Mouse (Mus musculus): Measurements from ENCODE around the gene Vdac2. TPM values are rescaled to one million over a fixed set of nuclear protein-coding genes. Genes with fewer than 3 reads are reported as not detected.

The Vdac2 gene
- polyA plus RNA-seq, 1 experiment: 15.6 TPM

DNA sequence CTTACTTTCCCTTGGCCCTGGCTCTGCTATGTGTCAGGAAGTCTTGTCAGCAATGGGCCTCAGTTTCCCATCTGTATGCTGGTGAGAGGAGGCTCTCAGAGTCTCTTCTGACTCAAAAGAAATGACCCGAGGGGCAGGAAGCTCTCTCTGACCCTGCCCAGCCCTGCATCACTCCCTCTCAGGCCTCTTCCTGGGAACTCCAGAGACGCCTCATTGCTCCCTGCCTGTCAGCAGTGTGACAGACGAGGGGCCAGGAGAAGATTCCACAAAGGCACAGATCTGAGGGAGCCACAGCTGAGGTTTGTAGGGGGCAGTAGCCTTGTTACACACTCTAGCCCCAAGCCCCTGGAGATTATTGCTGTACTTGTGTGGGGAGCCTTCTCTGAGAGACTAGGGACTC lies 30.9 kb downstream of the Vdac2 start:
- H3K4me3 ChIP-seq (replicated peaks): no peak overlapping the region
- peaks cover 35% of the 10 kb centered on the region for H3K4me1 ChIP-seq (ENCODE audit: control insufficient read depth)
- H3K9me3 ChIP-seq (ENCODE audit: control insufficient read depth, low read length): no peaks in the 10 kb centered on the region
- no peaks in the 10 kb centered on the region for H3K27me3 ChIP-seq (ENCODE audit: control insufficient read depth)
- peaks cover 3% of the 10 kb centered on the region; the same call in 1 of the 2 replicates for H3K36me3 ChIP-seq (ENCODE audit: control insufficient read depth)
- TF ChIP-seq GATA1 (IDR thresholded peaks at IDR 0.05; ENCODE audit: low read length): no peak
- TF ChIP-seq TAL1 (IDR thresholded peaks at IDR 0.05; ENCODE audit: low read length): no peak

DNA sequence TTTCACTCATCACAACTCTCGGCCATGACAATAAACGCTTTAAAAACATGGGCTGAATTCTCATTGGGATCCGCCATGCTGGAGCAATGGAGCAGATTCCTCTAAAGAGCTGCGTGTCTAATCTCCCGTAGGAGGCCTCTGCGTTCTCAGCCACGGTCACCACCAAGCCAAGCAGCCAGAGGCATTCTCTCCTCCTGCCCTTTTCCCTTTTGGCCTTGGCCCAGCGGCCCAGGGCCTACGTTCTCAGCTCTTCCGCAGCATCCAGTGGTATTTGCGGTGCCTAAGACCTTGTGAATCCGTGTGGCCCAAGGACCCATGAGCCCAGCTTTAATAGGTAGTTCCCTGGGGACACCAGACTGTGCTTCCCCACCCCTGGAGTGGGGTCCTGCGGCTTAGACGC lies 31.8 kb downstream of the Vdac2 start:
- Histone ChIP-seq H3K9me3 (ENCODE audit: control insufficient read depth, low read length) (no peaks in the 10 kb centered on the region), H3K27me3 (ENCODE audit: control insufficient read depth) (no peaks in the 10 kb centered on the region), H3K36me3 (ENCODE audit: control insufficient read depth) (no peaks in the 10 kb centered on the region), H3K4me1 (ENCODE audit: control insufficient read depth) (peaks cover 26% of the 10 kb centered on the region), H3K4me3 (replicated peaks) (no peak overlapping the region)
- TF ChIP-seq GATA1 (IDR thresholded peaks at IDR 0.05; ENCODE audit: low read length): no peak
- TF ChIP-seq TAL1 (IDR thresholded peaks at IDR 0.05; ENCODE audit: low read length): no peak

GRCm38 (mm10) chr14:21866291-21866690 lies 41.3 kb downstream of the Vdac2 start:
- no peak for TF ChIP-seq GATA1 (IDR thresholded peaks at IDR 0.05; ENCODE audit: low read length)
- TF ChIP-seq TAL1 (IDR thresholded peaks at IDR 0.05; ENCODE audit: low read length): no peak
- no peaks in the 10 kb centered on the region for H3K4me1 ChIP-seq (ENCODE audit: control insufficient read depth)
- H3K9me3 ChIP-seq (ENCODE audit: control insufficient read depth, low read length): no peaks in the 10 kb centered on the region
- H3K4me3 ChIP-seq (replicated peaks): no peak overlapping the region
- H3K27me3 ChIP-seq (ENCODE audit: control insufficient read depth): no peaks in the 10 kb centered on the region; the same call in 1 of the 2 replicates
- H3K36me3 ChIP-seq (ENCODE audit: control insufficient read depth): no peaks in the 10 kb centered on the region

DNA sequence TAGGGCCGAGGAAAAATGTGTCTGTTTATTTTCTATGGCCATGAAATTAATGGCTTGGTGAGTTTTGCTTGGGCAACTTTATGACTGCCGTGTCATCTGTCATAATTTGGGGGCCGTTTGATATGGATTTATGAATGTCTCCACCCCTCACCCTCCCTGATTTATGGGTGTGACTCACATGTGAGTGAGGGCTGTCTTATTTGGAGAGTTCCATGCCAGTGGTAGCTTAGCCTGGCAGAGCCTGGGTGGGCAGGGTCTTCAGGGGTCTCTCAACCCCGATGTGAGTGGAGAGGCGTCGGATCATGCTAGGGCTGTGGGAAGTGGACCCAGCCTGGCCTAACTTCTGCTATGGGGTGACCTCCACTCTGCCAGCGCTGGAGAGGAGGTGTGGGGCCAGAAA lies 41.8 kb downstream of the Vdac2 start:
- Histone ChIP-seq H3K27me3 (ENCODE audit: control insufficient read depth) (no peaks in the 10 kb centered on the region; the same call in 1 of the 2 replicates), H3K36me3 (ENCODE audit: control insufficient read depth) (no peaks in the 10 kb centered on the region), H3K4me3 (replicated peaks) (no peak overlapping the region), H3K9me3 (ENCODE audit: control insufficient read depth, low read length) (no peaks in the 10 kb centered on the region), H3K4me1 (ENCODE audit: control insufficient read depth) (no peaks in the 10 kb centered on the region)
- TF ChIP-seq GATA1 (IDR thresholded peaks at IDR 0.05; ENCODE audit: low read length): no peak
- TF ChIP-seq TAL1 (IDR thresholded peaks at IDR 0.05; ENCODE audit: low read length): no peak

- TF ChIP-seq GATA1 (IDR thresholded peaks at IDR 0.05; ENCODE audit: low read length) (no peak), TAL1 (IDR thresholded peaks at IDR 0.05; ENCODE audit: low read length) (no peak)
- Histone ChIP-seq H3K4me1 (ENCODE audit: control insufficient read depth) (no peaks in the 10 kb centered on the region), H3K27me3 (ENCODE audit: control insufficient read depth) (no peaks in the 10 kb centered on the region), H3K4me3 (replicated peaks) (no peak overlapping the region), H3K36me3 (ENCODE audit: control insufficient read depth) (no peaks in the 10 kb centered on the region), H3K9me3 (ENCODE audit: control insufficient read depth, low read length) (no peaks in the 10 kb centered on the region)
Observed at GRCm38 (mm10) chr14:21890430-21890829, 65.4 kb downstream of the Vdac2 start.

DNA sequence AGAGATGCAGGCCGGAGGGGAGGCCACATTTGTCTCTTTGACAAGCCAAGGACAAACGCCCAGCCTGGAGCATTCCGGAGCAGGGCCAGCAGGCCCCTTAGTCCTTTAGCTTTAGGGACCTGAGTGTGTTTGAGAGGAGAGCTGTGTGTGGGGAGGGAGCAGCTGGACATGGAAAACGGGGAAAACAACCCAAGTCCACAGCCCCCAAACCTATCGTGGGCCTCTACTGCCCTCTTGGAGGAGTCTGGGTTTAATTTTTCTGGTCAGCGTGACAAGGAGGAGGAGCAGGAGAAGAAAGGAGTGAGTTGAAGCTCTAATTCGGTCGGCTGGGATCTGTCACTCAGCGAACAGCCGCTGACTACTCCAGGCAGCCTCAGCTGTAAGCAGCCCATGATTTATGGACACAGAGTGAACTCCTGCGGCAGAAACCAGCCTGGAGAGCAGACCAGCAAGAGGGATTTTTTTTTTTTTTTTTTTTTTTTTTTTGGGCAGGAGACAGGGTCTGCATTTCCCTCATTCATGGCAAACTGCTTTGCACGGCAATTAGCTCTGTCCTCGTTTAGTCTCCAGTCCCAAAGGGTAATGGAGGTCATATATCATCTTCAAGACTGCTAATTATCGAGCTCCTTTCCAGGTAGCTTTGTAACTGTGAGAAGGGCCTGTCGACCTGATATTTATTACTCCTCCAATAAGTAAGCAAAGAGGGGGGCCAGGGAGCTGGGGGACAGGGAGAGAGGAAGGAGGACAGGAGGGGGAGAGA lies 66.7 kb downstream of the Vdac2 start:
- H3K27me3 ChIP-seq (ENCODE audit: control insufficient read depth): no peaks in the 10 kb centered on the region
- H3K4me3 ChIP-seq (replicated peaks): no peak overlapping the region
- H3K36me3 ChIP-seq (ENCODE audit: control insufficient read depth): no peaks in the 10 kb centered on the region
- H3K4me1 ChIP-seq (ENCODE audit: control insufficient read depth): no peaks in the 10 kb centered on the region
- TF ChIP-seq TAL1 (IDR thresholded peaks at IDR 0.05; ENCODE audit: low read length) (no peak), GATA1 (IDR thresholded peaks at IDR 0.05; ENCODE audit: low read length) (no peak)
- H3K9me3 ChIP-seq (ENCODE audit: control insufficient read depth, low read length): no peaks in the 10 kb centered on the region

GRCm38 (mm10) chr14:21892341-21892659 lies 67.3 kb downstream of the Vdac2 start:
- Histone ChIP-seq H3K4me1 (ENCODE audit: control insufficient read depth) (no peaks in the 10 kb centered on the region), H3K27me3 (ENCODE audit: control insufficient read depth) (no peaks in the 10 kb centered on the region), H3K4me3 (replicated peaks) (no peak overlapping the region), H3K36me3 (ENCODE audit: control insufficient read depth) (no peaks in the 10 kb centered on the region), H3K9me3 (ENCODE audit: control insufficient read depth, low read length) (no peaks in the 10 kb centered on the region)
- TF ChIP-seq TAL1 (IDR thresholded peaks at IDR 0.05; ENCODE audit: low read length) (no peak), GATA1 (IDR thresholded peaks at IDR 0.05; ENCODE audit: low read length) (no peak)

Other genes with a start within 250 kb of the Vdac2 start
- gene Dupd1, start 110.7 kb upstream of the Vdac2 start, polyA plus RNA-seq (2012): 0.03 TPM in 1 of 2 replicates, not detected in the other
- 0.19 and 0.47 TPM in 2 replicates for gene Samd8, start 74.7 kb upstream of the Vdac2 start, polyA plus RNA-seq (2012)
- gene Dusp13, start 74.1 kb upstream of the Vdac2 start, polyA plus RNA-seq (2012): not detected in 2 replicates
- gene Comtd1, start 23.7 kb downstream of the Vdac2 start, polyA plus RNA-seq (2012): 0.85 and 1.1 TPM in 2 replicates
- gene Zfp503, start 164.4 kb downstream of the Vdac2 start, polyA plus RNA-seq (2012): 0.02 and 0.03 TPM in 2 replicates
- not detected in 2 replicates for gene Lrmda, start 194.5 kb downstream of the Vdac2 start, polyA plus RNA-seq (2012)